ENCODE assay signal across 21 mouse cellular contexts in the genomic region with DNA sequence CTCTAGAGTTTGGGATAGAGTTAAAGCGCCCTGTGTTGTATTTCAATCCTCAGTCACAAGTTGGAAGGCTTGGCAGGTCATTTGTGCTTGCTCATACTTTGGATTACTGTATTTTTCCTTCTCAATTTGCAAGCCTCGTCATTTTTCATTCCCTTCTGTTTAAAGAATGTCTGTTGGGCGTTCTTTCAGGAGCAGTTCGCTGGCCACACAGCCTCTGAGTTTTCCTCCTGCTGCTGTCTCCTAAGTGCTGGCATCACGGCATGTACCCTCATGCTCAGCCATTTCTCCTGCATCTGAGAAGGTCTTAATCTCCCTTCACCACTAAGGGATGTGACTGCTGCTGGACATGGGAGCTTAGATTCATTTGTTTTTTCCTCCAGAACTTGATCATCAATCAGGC.
DNase-seq lines count a peak whose midpoint lies in the region; ATAC-seq lines count a peak whose summit lies in the region.
"Had no signal": no experiment of that assay in that cellular context is flagged by ENCODE, and none has a peak within 500 bp of the region (broad histone marks: within the 10 kb centered on the region; RNA-seq: fewer than 3 reads in every experiment).

No protein-coding gene starts in this region.

- H3K9me3 ChIP-seq in hindbrain, embryonic 11.5 days (ENCODE audit: control insufficient read depth, low read length): no peaks in the 10 kb centered on the region
- H3K9me3 ChIP-seq: embryonic facial prominence, embryonic 15.5 days; hindbrain, embryonic 13.5 days; lung, embryonic 15.5 days had no signal

- no peak for ATAC-seq in hindbrain, embryonic 11.5 days (ENCODE audit: low FRiP score)
- ATAC-seq: inflammation-experienced regulatory T-cells, adult 6 months; Patski had no signal

- H3K4me1 ChIP-seq in hindbrain, embryonic 11.5 days (replicated peaks; ENCODE audit: control insufficient read depth, insufficient read depth, low read length): no peaks in the 10 kb centered on the region
- H3K4me1 ChIP-seq: embryonic facial prominence, embryonic 15.5 days; hindbrain, embryonic 13.5 days; lung, embryonic 15.5 days had no signal

- H3K4me3 ChIP-seq in hindbrain, embryonic 11.5 days (ENCODE audit: low read depth, low read length): no peak overlapping the region
- H3K4me3 ChIP-seq: embryonic facial prominence, embryonic 15.5 days; hindbrain, embryonic 13.5 days; lung, embryonic 15.5 days had no signal

- WGBS in hindbrain, embryonic 11.5 days: 82% methylated on average over 5 of the region's 5 CpGs

- H3K27me3 ChIP-seq in hindbrain, embryonic 11.5 days (ENCODE audit: control insufficient read depth, insufficient read depth, low read length): no peaks in the 10 kb centered on the region
- H3K27me3 ChIP-seq: embryonic facial prominence, embryonic 15.5 days; hindbrain, embryonic 13.5 days; lung, embryonic 15.5 days; Patski had no signal

- no peaks in the 10 kb centered on the region for H3K36me3 ChIP-seq in hindbrain, embryonic 11.5 days (ENCODE audit: control insufficient read depth, insufficient read depth, low read length)
- H3K36me3 ChIP-seq: embryonic facial prominence, embryonic 15.5 days; hindbrain, embryonic 13.5 days; lung, embryonic 15.5 days had no signal

- H3K4me2 ChIP-seq in hindbrain, embryonic 11.5 days (replicated peaks; ENCODE audit: low read depth, low read length): no peak overlapping the region
- H3K4me2 ChIP-seq: embryonic facial prominence, embryonic 15.5 days; hindbrain, embryonic 13.5 days; liver, embryonic 11.5 days; lung, embryonic 15.5 days had no signal

- peak; percentile 14 for DNase-seq in kidney, postnatal 14 days
- DNase-seq in kidney, adult 8-10 months: no peak
- DNase-seq in adipocyte (ENCODE audit: low spot score): peak; percentile 45
- DNase-seq in fibroblast of lung, adult 2 months (ENCODE audit: low read depth): peak; percentile 75
- peak; percentile 27 to 34 for DNase-seq in heart, adult 9 months (ENCODE audit: low spot score in 2 of 2)
- no peak for DNase-seq in right cerebral cortex, postnatal 10 days (ENCODE audit: low spot score in 2 of 2)
- no peak for DNase-seq in hindbrain, embryonic 11.5 days (ENCODE audit: low spot score)
- no peak for DNase-seq in retina, postnatal 1 day
- DNase-seq: adrenal gland, postnatal 25 days; cerebellum, adult 18-20 months; cerebellum, postnatal 25 days; kidney, adult 9 months; kidney, postnatal 36 days; layer of hippocampus, adult 9-11 months; right cerebral cortex, adult 18-20 months had no signal

- H3K9ac ChIP-seq in hindbrain, embryonic 11.5 days (ENCODE audit: low read depth, low read length): no peak overlapping the region
- H3K9ac ChIP-seq: embryonic facial prominence, embryonic 15.5 days; hindbrain, embryonic 13.5 days; lung, embryonic 15.5 days had no signal

- no peak overlapping the region for H3K27ac ChIP-seq in hindbrain, embryonic 11.5 days (ENCODE audit: low read depth, low read length)
- H3K27ac ChIP-seq: embryonic facial prominence, embryonic 15.5 days; hindbrain, embryonic 13.5 days; lung, embryonic 15.5 days had no signal

Comparison
In these comparisons a context has a peak if more than half of its experiments do, and no peak if none do; other contexts are left out.
1. DNase-seq: peak in kidney, postnatal 14 days (single experiment), adipocyte (single experiment), fibroblast of lung, adult 2 months (single experiment) and heart, adult 9 months (2 of 2); none in kidney, adult 8-10 months (0 of 2), right cerebral cortex, postnatal 10 days (0 of 2), hindbrain, embryonic 11.5 days (single experiment) and retina, postnatal 1 day (single experiment).